Mouse (Mus musculus) hematopoietic stem cell, adult 5-6 weeks (primary cell): ENCODE results near the gene Arhgef33. TPM values are rescaled to one million over a fixed set of nuclear protein-coding genes. Genes with fewer than 3 reads are reported as not detected.
"Not testable (repeated sequence)": the region's sequence is repeated elsewhere in the genome, so short reads cannot be mapped to it uniquely, and the experiment has no call there.

Source experiments
- ATAC-seq, 2 experiments: fragments of 125-278 bp in 1 of 2; replicated peaks in 1 of 2; 2 replicates each; pipeline ENCODE4 v1.8.0; 2016 to 2017; ENCODE audit warnings: inconsistent platforms in 2 of 2, mild to moderate bottlenecking in 2 of 2, moderate number of reproducible peaks in 2 of 2, low read depth in 1 of 2, moderate TSS enrichment in 1 of 2; ENCODE audit not compliant: low FRiP score in 2 of 2, poor library complexity in 2 of 2, severe bottlenecking in 2 of 2, insufficient read depth in 1 of 2, low TSS enrichment in 1 of 2
- total RNA-seq: library from RNA; stranded (forward); fragments of 172-1452, 232-1000 nt; gene quantifications from 2 replicates; pipeline ENCODE4 v1.2.3, GENCODE M21; 2017

Arhgef33 gene
- total RNA-seq, 1 experiment from 2014 or later: not detected

- ATAC-seq: no peak
Measured at GRCm38 (mm10) chr17:80324521-80324920, 17.3 kb downstream of the Arhgef33 start.

DNA sequence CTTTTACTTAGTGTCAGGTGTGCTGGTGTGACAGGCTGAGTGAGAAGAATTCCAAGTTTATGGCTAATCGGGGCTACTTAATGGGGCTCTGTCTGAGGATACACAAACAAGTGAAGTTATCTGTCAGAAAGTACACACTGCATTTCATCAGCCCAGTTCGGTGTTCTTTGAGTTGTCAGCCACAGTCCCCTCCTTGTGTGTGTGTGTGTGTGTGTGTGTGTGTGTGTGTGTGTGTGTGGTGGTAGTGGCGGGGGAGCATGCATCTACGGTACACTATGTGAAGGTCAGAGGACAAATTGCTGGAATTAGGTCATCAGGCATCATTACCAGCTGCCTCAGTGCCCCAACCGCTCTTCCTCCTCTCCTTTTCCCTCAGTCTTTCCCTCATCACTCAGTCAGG is 18.2 kb downstream of the Arhgef33 start:
- ATAC-seq: no peak

GRCm38 (mm10) chr17:80326431-80326830 is 19.2 kb downstream of the Arhgef33 start:
- ATAC-seq: no peak

GRCm38 (mm10) chr17:80332386-80332785 is 25.2 kb downstream of the Arhgef33 start:
- no peak for ATAC-seq

DNA sequence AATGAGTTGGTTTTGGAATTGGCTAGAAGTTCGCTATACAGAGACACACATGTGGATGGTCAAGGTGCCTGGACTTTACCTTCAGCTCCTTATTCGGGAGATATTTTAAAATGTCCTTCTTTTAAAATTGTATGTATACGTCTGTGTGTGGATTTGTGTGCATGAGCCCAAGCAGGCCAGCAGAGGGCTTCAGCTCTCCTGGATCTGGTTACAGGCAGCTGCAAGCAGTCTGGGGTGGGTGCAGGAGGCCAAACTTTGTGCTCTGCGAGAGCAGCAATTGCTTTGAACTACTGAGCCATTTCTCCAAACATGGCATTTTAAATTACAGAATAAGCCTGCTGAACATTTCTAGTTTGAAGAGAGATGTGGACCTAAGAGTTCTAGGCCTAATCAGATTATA is 38.1 kb downstream of the Arhgef33 start:
- ATAC-seq: no peak

GRCm38 (mm10) chr17:80346591-80347125 is 39.5 kb downstream of the Arhgef33 start:
- ATAC-seq: no peak

DNA sequence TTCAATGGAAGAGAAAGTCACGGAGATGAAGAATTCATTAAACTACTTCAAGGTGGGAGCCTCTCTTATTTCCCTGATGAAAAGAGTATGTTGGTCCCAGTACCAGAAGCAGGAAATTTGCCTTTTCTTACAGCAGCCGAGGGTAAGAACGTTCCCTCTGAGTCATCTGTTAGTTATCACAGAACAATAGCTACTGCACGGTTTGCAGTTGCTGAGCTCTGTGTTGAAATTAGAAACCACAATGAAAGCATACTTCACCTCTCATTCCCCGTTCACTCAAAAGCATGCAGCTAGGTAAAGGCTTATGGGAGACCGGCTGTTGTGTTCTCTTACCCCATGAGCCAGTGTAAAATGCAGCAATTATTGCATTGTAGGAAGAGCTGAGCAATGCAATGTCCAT is 40.0 kb downstream of the Arhgef33 start:
- no peak for ATAC-seq

DNA sequence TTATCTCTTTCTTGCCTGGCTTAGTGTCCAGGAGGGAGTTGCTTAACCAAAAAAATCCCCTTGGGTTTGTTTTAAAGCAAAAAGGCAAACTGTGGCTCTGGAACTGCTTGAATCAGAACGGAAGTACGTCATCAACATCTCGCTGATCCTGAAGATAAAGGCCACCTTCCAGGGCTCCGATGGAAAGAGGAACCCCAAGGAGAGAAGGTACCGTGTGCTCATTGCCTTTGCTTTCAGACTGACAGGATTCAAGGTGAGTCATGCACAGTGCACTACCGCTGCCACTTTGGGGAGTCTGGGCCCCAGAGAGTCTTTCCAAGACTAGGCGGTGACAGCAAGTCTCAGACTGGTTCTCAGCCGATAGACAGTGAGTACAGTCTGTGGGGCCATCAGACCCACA is 53.0 kb downstream of the Arhgef33 start:
- peak in 1 of 2 experiments; percentile 53; a peak in 3 of 4 replicates for ATAC-seq

DNA sequence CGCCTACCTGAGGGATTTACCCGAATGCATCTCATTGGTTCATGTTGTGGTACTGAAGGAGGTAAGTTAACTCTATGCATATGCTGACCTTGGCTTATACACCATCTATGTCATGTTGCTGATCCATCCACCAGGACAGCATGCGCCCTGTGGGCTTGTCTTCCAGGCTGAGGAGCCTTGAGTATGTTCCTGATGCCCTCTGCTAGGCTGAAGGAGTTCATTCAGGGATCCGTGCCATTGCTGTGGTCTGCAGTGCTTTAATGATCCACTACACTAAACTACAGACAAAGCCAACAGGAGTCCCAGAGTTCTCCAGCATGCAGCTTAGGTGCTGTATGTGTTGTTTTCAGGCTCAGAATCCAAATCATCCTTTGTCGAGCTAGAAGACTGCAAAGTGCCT is 60.1 kb downstream of the Arhgef33 start:
- no peak for ATAC-seq

DNA sequence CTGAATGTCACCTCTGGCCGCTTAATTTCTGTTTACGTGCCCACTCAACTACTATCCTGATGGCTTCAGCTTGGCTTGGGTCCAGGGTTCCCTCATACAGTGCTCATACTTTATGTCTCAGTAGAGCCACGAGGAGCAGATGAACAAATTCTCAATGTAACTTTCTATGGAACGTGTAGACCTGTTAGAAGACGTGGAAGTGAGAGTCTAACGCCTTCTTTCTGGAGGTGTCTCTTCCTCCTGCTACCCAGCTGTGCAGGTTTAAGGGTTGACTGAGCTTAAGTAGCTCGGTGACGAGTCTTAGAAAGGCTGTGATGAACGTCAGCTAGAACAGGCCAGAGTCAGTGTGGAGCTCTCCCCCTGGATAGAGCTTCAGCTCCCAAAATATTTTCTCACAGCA is 61.4 kb downstream of the Arhgef33 start:
- ATAC-seq: no peak

- ATAC-seq: peak; percentile 74 to 82
Measured at GRCm38 (mm10) chr17:80372989-80373725, 66.0 kb downstream of the Arhgef33 start, which contains the start of gene Gm10190. TSS of gene Gm10190 (minus strand) at chr17:80373541.

DNA sequence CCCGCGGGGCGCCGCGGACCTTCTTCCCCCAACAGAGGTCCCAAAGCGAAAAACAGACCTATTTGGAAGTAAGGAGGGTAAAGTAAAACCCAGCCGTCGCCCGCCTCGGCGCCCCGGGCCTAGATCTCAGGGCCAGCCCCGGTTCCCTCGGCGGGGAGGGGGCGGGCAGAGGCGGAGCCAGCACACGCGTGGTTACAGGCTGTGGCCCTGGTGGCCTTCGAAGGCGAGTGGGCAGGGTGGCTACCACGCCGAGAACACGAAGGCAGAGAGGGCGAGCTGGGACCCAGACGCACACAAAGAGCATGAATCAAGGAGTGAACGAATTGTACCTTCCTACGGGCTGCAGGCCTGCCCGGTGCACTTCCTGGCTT is 66.5 kb downstream of the Arhgef33 start:
- ATAC-seq: peak; percentile 50; a peak in 2 of 4 replicates

DNA sequence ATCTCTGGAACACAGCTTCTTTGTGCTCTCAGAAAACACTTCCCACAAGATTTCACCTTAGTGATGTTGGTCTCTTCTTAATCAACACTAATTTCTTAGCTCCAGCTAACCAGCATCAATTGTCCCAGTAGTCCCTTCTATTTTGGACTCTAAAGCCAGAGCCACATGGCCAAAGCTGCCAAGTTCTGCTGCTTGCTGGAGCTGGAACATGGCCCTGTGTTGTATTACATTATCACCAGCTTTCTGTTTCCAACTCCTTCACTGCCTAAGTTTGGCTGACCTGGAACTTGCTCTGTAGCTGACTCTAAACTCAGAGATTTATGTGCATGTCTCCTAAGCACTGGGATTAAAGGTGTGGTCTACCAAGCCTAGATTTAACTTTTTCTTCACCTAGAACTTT is 71.2 kb downstream of the Arhgef33 start:
- not testable (repeated sequence) for ATAC-seq

GRCm38 (mm10) chr17:80385671-80386070 is 78.5 kb downstream of the Arhgef33 start:
- ATAC-seq: no peak

GRCm38 (mm10) chr17:80390024-80390423 is 82.8 kb downstream of the Arhgef33 start:
- no peak for ATAC-seq

DNA sequence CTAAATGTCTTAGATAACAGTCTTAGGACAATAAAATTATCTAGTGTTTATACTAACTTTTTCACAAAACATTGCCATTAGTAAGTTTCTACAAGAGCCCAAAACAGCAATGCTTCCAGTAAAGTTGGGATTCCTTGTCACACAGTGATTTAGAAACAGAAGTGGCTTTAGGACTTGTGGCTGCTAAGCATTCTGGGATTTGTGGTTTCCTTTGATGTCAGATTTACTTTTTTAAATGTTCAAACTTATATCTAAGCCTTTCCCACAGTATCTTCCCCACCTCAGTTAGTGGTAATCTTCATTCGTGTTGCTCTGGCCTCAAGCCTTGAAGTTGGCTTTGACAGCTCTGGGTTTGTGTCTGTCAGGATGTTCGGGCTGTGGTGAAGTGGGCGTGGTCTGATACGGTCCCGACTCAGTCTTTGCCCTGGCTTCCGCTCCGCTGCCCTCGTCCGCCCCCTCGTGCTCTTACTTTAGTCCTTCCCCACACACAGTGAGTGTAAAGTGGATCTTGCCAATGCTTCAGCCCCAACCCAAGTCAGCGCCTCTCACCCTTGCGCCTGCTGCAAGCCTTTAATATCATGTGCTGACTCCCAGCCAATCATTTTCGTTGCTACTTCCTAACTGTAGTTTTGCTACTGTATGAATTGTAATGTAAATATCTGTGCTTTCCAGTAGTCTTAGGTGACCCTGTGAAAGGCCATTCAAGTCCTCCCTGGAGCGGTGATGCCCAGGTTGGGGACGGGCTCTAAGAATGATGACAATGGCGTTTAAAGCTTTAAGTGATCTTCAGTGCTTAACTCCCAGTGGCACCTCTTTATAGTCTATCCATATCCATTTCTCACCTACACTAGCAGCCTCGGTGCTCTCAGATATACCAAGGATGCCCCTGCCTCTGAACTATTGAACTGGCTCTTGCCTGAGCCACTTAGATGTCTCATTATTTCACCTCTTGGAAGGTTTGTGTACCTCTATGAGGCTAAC is 84.5 kb downstream of the Arhgef33 start:
- peak; percentile 99 for ATAC-seq

DNA sequence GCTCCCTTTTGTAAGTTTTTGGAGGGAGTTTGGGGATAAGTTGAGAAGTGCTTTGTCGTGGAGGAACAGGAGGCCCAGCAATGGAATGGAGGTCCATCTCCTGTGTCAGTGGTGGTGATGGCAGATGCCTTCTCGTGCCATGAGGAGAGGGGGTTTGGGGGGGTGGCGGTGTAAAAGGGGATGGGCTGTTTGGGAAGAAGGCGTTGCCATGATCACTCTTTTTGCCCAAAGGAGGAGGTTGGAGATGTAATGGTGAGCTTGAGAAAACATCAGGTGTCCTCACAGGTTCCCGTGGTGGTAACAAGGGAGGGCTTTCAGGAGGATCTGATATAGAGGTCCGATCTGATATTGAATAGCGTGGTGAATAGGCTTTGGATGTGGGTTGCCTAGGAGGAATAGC is 91.0 kb downstream of the Arhgef33 start:
- no peak for ATAC-seq

GRCm38 (mm10) chr17:80411182-80411581 is 104.0 kb downstream of the Arhgef33 start:
- 0 out of 4 replicates have a peak, but pooled peaks of 1 of the 2 experiments have one; percentile 42 for ATAC-seq
